Mouse (Mus musculus) inflammation-experienced regulatory T-cells (primary cell): ENCODE measurements around the gene 2210418O10Rik. TPM values are rescaled to one million over a fixed set of nuclear protein-coding genes. Genes with fewer than 3 reads are reported as not detected.

Experiments
- polyA plus RNA-seq, 2 experiments: library from polyadenylated mRNA; unstranded; fragments of 100-300 nt; shearing (Covaris generic); gene quantifications; one replicate each; pipeline ENCODE4 v1.2.1; 2017

The 2210418O10Rik gene
- polyA plus RNA-seq = 1 to 10 TPM; 6.9 to 7.2 TPM

GRCm38 (mm10) chr2:176226269-176226668 lies at the start of gene 2210418O10Rik:
TSS of gene 2210418O10Rik (plus strand) at chr2:176226569.

Other genes starting within 250 kb of the 2210418O10Rik start
- 1 to 10 TPM in 1 of 2 experiments, under 1 TPM in 1; 0.54 to 3.3 TPM for gene Gm2004, start 76.7 kb upstream of the 2210418O10Rik start, polyA plus RNA-seq
- gene Gm11009, start 92.9 kb downstream of the 2210418O10Rik start, polyA plus RNA-seq = not detected
- gene Gm14435, start 197.0 kb downstream of the 2210418O10Rik start, polyA plus RNA-seq = 1 to 10 TPM; 6.2 to 8.3 TPM